Mouse (Mus musculus): ENCODE data around the gene Gcnt3. TPM values are rescaled to one million over a fixed set of nuclear protein-coding genes. Genes with fewer than 3 reads are reported as not detected.
A peak's percentile ranks its signal among the peaks of the same experiment; 100 is the strongest.

The Gcnt3 gene
- total RNA-seq, 2 experiments from 2014 or later = not detected

DNA sequence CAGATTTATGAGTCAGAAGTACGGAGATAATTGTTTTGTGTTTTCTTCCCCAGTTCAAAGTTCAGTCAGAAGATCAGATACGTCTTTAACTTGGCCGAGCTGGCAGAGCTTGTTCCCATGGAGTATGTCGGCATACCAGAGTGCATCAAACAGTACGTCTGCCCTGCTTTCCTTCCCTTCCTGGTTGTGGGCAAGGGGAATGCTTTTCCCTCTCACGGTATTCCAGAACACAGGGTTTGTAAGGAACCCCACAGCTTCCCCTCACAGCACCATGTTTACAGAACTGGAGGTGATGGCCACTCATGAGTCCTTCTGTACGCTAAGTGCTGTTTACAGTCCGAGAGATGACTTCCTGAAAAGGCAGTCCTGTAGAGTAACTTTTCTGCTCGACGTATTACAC is 34.4 kb downstream of the Gcnt3 start:
- DNase-seq = no peak

- no peak for DNase-seq
Observed at GRCm38 (mm10) chr9:69999318-69999717, 38.6 kb downstream of the Gcnt3 start.

- DNase-seq = no peak
Observed at GRCm38 (mm10) chr9:69994547-69994946, 43.3 kb downstream of the Gcnt3 start.

GRCm38 (mm10) chr9:69993479-69993878 is 44.4 kb downstream of the Gcnt3 start:
- no peak for DNase-seq

DNA sequence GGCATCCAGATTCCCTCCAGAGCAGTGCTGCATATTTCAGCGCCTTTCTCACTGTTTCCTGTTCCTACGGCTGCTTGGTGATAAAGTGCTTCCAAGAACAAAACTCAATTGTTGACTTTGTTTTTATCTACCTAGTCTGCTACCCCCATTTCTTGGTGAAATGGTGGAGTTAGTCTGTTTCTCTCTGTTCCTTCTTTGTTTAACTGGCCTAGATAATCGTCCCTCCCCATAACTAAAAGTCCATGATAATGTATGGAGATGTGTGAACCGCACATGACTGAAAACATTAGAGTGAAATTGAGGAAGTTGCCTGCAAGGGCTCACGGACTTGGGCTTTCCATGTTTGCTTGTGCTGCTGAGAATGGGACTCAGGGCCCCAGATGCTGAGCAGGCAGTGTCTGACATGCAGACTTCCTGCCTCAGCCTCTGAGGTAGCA is 45.0 kb downstream of the Gcnt3 start:
- no peak for DNase-seq

DNA sequence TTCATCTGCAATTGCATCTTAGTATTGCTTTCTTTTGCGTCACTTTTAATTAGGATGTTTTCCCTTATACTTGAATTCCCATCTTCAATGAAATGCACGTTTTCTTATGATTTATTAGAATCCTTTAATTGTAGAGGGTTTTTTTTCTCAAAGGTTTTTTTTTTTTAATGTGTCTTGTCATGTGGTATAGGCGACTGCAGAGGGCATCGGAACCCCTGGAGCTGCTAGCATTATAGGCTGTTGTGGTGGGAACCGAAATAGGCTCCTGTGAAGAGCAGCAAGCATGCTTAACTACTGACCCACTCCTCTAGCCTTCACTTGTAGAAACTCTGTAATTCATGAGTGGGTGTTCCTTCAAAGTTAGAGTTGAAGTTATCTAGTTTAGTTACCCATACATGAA is 47.5 kb downstream of the Gcnt3 start:
- no peak for DNase-seq

GRCm38 (mm10) chr9:69989303-69990121 is 48.4 kb downstream of the Gcnt3 start, which contains the start of gene Bnip2:
TSS of gene Bnip2 (plus strand) at chr9:69989466.
- peak; percentile 99 for DNase-seq

DNA sequence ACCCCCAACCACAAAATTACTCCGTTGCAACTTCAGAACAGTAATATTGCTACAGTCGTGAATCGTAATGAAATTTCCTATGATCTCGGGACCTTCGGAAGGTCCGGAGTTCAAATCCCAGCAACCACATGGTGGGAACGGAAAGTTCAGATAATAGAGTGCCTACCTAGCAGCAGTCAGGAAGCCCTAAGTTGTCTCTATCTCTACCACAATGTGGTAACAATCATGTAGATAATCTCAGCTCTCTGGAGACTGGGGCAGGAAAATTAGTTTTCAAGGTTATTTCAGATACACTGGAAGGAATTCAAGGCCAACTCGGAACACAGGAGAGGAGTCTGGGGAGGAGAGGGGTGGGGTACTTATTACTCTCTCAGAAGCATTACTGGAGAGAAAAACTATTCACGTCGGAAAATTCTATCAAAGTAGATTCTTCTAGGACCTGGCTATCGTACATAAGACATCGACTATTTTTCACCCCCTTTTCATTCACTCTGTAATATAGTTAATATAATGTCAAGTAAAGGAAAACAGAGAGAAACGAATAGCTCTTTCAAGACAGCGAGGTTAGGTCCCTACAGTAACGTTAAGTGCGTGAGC is 49.1 kb downstream of the Gcnt3 start:
- DNase-seq = no peak

DNA sequence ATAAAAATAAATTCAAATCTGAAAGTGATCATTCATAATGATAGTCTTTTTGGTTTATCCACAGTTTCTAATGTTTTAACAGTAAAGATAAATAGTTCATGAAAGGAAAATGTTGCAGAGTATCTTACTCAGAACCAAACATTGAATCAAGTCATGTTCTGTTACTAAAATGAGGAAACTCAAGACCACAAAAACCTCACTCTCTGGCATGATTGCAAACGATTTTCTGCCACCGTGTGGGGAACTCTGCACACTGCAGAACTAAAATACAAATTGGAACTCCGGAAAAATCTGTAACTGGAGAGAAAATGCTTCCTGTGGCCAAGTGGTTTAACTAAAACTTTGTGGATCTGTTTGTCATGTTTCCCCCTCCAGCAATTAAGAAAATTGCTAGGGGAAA is 50.3 kb downstream of the Gcnt3 start:
- DNase-seq = peak; percentile 53

GRCm38 (mm10) chr9:69986571-69986970 is 51.3 kb downstream of the Gcnt3 start:
- no peak for DNase-seq

- no peak for DNase-seq
Observed at GRCm38 (mm10) chr9:69986063-69986462, 51.8 kb downstream of the Gcnt3 start.

DNA sequence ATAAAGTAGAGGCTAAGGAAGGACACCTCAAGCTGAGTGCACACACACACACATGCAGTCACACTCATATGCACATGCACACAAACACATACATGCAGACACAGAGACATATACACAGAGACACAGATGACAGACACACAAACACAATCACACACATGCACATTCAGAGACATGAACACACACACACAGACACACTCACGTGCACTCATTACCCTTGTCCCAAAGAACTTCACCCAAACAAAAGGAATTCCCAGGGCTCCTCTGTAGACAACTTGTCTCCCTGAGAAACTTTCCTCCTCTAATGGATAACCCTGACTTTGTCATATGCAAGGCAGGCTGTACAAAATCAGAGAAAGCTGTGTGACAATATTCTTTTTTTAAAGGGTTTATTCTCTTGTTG is 52.4 kb downstream of the Gcnt3 start:
- no peak for DNase-seq

Other genes starting within 250 kb of the Gcnt3 start
- 10 to 100 TPM; 72.5 to 77.2 TPM for gene Bnip2, start 48.6 kb downstream of the Gcnt3 start, total RNA-seq (2021)
- gene Gtf2a2, start 25.5 kb downstream of the Gcnt3 start, total RNA-seq (2021) = 10 to 100 TPM; 58.5 to 62.1 TPM
- gene Fam81a, start 104.5 kb upstream of the Gcnt3 start, total RNA-seq (2021) = 1 to 10 TPM; 2.6 to 2.8 TPM
- gene Myo1e, start 169.3 kb upstream of the Gcnt3 start, total RNA-seq (2021) = 10 to 100 TPM; 19.5 to 26.4 TPM

Measured in gastrocnemius, postnatal 10 days (tissue).